Mouse (Mus musculus) cortical plate, adult 2 months (tissue): ENCODE measurements around the gene Lonp1. TPM values are rescaled to one million over a fixed set of nuclear protein-coding genes. Genes with fewer than 3 reads are reported as not detected.
"Not testable (repeated sequence)": the region's sequence is repeated elsewhere in the genome, so short reads cannot be mapped to it uniquely, and the experiment has no call there.

Experiments
- H3K27ac ChIP-seq: fragments of 200-500 bp; 2 replicates; pipeline ENCODE4 v1.5.1; 2012; ENCODE audit warnings: low read length, control low read depth, inconsistent platforms; ENCODE audit not compliant: insufficient read depth
- H3K4me1 ChIP-seq: fragments of 200-500 bp; 2 replicates; pipeline ENCODE4 v1.6.1; 2011; ENCODE audit warnings: low read length; ENCODE audit not compliant: control insufficient read depth, insufficient read depth
- H3K4me3 ChIP-seq: fragments of 200-500 bp; 2 replicates; pipeline ENCODE4 v1.5.1; 2011; ENCODE audit warnings: mild to moderate bottlenecking, low read length, control low read depth; ENCODE audit not compliant: insufficient read depth
- CTCF ChIP-seq: fragments of 200-500 bp; IDR thresholded peaks from 2 replicates; pipeline ENCODE4 v1.5.1; 2011; ENCODE audit warnings: mild to moderate bottlenecking, control low read depth, low read length; ENCODE audit not compliant: insufficient read depth; ENCODE audit errors: extremely low read depth
- POLR2A ChIP-seq: fragments of 200-500 bp; IDR thresholded peaks from 2 replicates; pipeline ENCODE4 v1.6.1; 2011; ENCODE audit warnings: mild to moderate bottlenecking, low read length, control low read depth; ENCODE audit not compliant: insufficient read depth; ENCODE audit errors: extremely low read depth
- polyA plus RNA-seq: library from polyadenylated mRNA; depleted of rRNA; stranded (reverse); fragments of >200 nt; gene quantifications from 2 replicates; pipeline ENCODE4 v1.2.3, GENCODE M21; 2012

Lonp1 gene
- polyA plus RNA-seq, 1 experiment = 78.3 TPM

DNA sequence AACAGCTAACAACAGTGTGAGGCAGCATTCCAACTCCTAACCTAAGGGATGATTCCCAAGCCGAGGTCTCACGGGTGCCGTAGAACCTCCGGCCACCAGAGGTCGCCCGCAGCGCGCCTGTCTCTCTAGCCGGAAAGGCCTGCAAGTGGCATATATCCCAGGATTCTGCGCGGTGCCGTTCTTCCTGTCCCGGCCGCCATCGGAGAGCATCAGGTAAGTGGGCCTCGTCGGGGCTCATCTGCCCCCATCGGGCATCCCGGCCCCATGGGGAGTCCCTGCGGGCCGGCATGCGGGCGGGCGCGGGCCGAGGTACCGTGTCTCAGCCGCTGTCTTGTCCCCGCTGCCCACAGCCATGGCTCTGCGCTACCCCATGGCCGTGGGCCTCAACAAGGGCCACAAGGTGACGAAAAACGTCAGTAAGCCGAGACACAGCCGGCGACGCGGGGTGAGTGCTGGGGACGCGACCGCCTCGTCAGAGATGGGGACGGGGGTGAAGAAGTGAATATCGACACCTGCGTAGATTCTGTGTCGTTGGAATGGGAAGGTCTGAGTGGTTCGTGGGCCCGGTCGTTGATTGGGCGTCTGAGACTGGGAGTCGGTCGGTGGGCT, 13.3 kb downstream of the Lonp1 start, which contains the start of gene Rpl36:
TSS of gene Rpl36 (plus strand) at position 181 of the 609 bp plus-strand sequence.
- peaks cover 8% of the 10 kb centered on the region; the same call in 1 of the 2 replicates for H3K4me1 ChIP-seq
- peak within 1 kb of the TSS; percentile 73 for H3K4me3 ChIP-seq
- peak; percentile 81 for TF ChIP-seq CTCF
- TF ChIP-seq POLR2A = peak; percentile 73
- H3K27ac ChIP-seq = peak within 1 kb of the TSS; percentile 91

- not testable (repeated sequence) for H3K4me1 ChIP-seq, H3K27ac ChIP-seq, H3K4me3 ChIP-seq
Observed at GRCm38 (mm10) chr17:56612565-56612939, 14.1 kb downstream of the Lonp1 start.

- H3K4me1 ChIP-seq = peaks cover 8% of the 10 kb centered on the region; the same call in 1 of the 2 replicates
Observed at GRCm38 (mm10) chr17:56611861-56612564, 14.7 kb downstream of the Lonp1 start.

DNA sequence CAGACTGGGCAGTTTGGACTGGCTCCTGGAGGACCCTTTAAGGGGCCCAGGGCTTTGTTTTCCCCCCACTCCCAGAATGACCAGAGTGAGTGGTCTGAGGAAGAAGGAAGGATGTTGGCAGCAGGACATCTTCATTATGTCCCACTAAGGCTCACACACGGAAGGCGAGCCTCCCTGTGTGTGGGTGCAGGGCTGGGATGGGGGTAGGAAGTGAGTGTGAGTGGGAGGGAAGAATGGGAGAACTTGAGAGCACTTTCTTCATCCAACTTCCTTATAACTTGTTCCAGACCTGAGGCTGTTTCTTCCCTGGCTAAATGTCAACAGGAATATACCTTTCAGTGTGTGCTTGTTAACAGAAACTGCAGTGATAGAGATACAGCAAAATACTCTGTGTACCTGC, 15.4 kb downstream of the Lonp1 start:
- no peak overlapping the region for H3K27ac ChIP-seq
- no peak overlapping the region for H3K4me3 ChIP-seq
- H3K4me1 ChIP-seq = peaks cover 8% of the 10 kb centered on the region; the same call in 1 of the 2 replicates
- TF ChIP-seq CTCF (no peak), POLR2A (no peak)

More at GRCm38 (mm10) chr17:56611861-56612564, 14.7 kb downstream of the Lonp1 start:
- TF ChIP-seq CTCF = no peak
- TF ChIP-seq POLR2A = no peak
- H3K4me3 ChIP-seq = no peak overlapping the region
- no peak overlapping the region for H3K27ac ChIP-seq

DNA sequence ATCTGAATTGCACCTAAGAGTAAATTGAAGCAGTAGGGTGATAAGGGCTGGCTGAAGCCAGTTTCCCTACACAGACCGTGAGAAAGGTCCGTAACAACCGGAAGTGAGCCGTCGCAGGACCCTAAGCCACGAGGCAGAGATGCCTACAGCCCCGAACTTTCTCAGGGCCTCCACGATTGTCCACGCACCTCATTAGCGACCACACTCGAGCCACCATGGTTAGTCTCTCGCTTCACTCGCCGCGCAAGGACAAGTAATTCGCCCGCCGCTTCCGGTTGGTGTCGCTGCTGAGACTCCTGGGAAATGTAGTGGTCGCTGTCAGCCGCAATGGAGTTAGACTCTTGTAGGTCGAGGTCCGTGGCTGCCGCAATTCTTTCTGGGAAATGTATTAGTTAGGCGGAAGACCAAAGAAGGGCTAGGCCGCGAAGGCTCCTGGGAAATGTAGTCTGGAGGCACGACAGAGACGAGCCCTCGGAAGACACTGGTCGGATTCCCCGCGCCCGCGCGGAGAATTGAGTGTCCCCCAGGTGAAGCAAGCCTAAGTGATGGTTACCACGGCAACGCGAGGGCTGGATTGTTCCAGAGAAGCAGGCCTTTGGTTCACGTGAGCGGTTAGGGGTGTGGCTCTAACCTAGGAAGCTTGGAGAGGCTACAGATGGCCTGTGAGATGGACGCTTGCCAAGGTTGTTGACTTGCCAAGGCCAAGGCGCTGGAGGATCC, 17.1 kb downstream of the Lonp1 start, which contains the start of gene 2410015M20Rik:
TSS of gene 2410015M20Rik (minus strand) at position 320 of the 720 bp plus-strand sequence.
- Histone ChIP-seq H3K27ac (peak within 1 kb of the TSS; percentile 37), H3K4me1 (peaks cover 8% of the 10 kb centered on the region; the same call in 1 of the 2 replicates), H3K4me3 (peak within 1 kb of the TSS; percentile 55)
- TF ChIP-seq CTCF (peak; percentile 27; the same call in 1 of the 2 replicates), POLR2A (peak; percentile 94)

- TF ChIP-seq POLR2A = no peak
- no peak for TF ChIP-seq CTCF
- Histone ChIP-seq H3K4me3 (peak overlapping the region; percentile 55), H3K27ac (no peak overlapping the region)
Observed at GRCm38 (mm10) chr17:56608699-56609098, 18.0 kb downstream of the Lonp1 start.

DNA sequence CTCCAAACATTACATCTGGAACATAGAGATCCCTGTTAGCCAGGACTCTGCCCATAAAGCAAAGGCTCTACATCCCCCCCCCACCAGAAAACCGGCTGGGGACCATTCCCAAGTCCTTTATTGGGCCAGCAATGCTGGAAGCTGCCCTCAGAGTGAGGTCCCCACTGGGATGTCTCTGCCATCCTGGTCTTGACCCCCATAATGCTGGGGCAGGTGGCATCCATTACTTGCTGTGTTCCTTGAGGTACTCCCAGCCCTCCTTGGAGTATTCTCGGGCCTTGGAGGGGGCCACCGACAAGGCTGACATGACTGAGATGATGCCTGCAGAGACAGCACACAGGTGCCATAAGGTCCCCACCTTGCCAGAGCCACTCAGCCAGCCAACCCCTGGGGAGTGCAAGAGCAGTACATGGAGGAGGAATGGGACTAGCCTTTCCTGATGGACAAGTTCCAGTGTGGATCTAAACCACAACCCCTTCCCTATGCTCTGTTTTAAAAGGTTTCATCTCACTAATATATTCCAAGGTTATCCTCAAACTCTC, 19.1 kb downstream of the Lonp1 start:
- Histone ChIP-seq H3K27ac (no peak overlapping the region), H3K4me3 (no peak overlapping the region), H3K4me1 (peaks cover 4% of the 10 kb centered on the region; the same call in 1 of the 2 replicates)
- TF ChIP-seq POLR2A (no peak), CTCF (no peak)

More at GRCm38 (mm10) chr17:56608699-56609098, 18.0 kb downstream of the Lonp1 start:
- peaks cover 4% of the 10 kb centered on the region; the same call in 1 of the 2 replicates for H3K4me1 ChIP-seq

DNA sequence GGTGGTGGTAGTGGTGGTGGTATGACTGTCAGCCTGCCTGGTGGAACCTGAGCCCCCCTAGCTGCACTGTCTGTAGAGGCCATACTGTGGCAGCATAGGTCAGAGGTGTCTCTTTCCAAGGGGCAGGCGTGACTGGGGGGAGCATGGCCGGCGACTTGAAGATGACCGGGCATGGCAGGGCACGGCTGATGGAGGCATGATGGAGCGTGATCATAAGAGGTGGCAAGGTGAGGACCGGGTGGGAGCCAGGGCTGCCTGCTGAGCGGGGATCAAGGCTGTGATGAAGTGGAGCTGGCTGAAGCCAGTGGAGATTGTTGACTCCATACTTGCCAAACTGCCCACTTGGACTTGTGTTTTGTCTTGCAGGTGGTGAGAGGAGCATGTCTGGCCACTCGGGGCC, 21.3 kb downstream of the Lonp1 start:
- Histone ChIP-seq H3K27ac (no peak overlapping the region), H3K4me3 (no peak overlapping the region)
- TF ChIP-seq CTCF (no peak), POLR2A (no peak; the same call in 1 of the 2 replicates)

DNA sequence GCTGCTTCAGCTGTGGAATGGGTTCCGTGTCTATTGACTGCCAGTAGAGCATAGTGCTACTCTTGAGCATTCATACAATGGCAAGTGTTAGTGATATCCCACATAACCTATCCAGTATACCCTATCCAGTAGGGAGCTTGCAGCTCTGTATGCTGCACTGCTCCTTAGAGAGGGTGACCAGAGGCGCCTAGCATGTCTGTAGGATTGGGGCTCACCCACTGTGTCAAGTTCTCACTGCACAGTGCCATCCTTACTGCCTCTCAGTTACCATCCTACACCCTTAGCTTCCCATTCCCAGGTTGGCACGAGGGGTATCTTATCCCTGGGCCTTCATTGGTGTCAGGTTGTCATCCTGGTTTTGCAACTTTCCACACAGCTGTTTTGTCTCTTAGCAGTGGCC, 22.3 kb downstream of the Lonp1 start:
- H3K4me3 ChIP-seq = no peak overlapping the region
- H3K4me1 ChIP-seq = peaks cover 2% of the 10 kb centered on the region; the same call in 1 of the 2 replicates
- no peak overlapping the region for H3K27ac ChIP-seq
- TF ChIP-seq POLR2A (no peak), CTCF (no peak)

More for the DNA sequence above, 21.3 kb downstream of the Lonp1 start:
- H3K4me1 ChIP-seq = peaks cover 4% of the 10 kb centered on the region; the same call in 1 of the 2 replicates
